Mouse (Mus musculus) thymus, postnatal 4 days (tissue): ENCODE data around the gene Dus2.
A peak's percentile ranks its signal among the peaks of the same experiment; 100 is the strongest.

ENCODE experiments used
- DNase-seq: peaks from one replicate; pipeline ENCODE4 v3.0.0; 2021

Gene Dus2

DNA sequence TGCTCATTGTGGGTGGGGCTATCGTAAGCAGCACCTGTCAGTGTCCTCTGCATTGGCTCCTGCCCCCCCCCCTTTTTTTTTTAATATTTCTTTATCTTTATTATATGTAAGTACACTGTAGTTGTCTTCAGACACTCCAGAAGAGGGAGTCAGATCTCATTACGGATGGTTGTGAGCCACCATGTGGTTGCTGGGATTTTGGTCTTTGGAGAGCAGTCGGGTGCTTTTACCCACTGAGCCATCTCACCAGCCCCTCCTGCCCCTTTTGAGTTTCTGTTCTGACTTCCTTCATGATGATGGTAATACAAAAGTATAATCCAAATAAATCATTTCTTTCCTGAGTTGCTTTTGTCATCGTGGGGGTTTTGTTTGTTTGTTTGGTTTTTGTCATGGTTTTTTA lies 111.2 kb downstream of the Dus2 start:
- DNase-seq = peak; percentile 46
